Mouse (Mus musculus) NIH3T3 (cell line): ENCODE measurements around the gene Ube4b.
A peak's percentile ranks its signal among the peaks of the same experiment; 100 is the strongest.

ENCODE experiments used
- DNase-seq: peaks from one replicate; pipeline ENCODE4 v3.0.0-alpha.2; 2012; ENCODE audit warnings: low read depth

The Ube4b gene

DNA sequence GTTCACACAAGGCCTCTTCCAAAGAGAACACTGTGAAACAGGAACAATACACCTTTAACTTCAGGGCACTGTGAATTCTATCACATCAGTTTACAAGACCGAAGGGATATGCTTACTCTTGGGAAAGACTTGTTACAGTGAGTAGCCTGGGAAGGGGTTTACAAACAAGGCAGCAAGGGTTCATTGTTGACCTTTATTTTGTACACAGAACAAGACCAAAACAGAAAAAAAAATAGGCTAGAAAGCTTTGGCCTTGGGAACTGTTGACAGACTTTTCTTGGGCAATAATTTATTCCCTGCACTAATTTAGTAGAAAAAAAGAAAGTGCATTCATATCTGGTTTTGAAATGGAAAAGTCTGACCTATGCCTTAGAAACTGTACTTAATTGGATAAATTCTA is 122.1 kb downstream of the Ube4b start:
- DNase-seq, result no peak

DNA sequence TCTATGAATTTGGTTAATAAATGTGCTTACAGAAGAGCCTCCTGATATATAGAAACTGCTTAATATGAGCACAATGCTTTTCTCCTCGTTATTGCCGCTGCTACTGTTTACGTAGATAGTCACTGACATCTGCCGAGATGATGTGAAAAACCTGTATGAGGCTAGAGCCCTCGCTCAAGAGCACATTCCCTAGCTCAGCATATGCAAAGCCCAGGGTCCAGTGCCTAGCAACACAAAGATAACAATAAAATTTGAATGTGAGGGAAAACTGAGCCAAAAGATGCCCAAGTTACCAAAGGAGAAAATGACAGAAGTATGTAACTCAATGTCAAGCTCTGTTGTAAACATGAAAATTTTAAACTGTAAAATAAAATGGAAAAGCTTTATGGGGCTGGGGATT is 123.0 kb downstream of the Ube4b start:
- no peak for DNase-seq

DNA sequence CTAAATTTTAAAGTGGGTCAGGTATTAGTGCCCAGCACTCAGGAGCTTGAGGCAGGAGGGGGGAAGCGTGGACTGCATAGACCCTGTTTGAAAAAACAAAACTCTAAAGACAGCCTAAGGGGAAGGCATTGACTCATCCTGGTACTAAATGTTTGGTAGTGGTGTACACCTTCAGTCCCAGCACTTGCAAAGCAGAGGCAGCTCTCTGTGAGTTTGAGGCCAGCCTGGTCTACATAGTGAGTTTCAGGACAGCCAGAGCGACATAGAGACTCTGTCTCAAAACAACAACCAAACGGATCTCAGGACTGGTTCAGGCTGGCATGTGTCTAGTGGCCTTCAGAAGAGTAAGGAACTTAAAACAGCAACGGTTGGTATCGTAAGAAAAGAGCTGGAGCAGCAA is 123.8 kb downstream of the Ube4b start:
- no peak for DNase-seq

DNA sequence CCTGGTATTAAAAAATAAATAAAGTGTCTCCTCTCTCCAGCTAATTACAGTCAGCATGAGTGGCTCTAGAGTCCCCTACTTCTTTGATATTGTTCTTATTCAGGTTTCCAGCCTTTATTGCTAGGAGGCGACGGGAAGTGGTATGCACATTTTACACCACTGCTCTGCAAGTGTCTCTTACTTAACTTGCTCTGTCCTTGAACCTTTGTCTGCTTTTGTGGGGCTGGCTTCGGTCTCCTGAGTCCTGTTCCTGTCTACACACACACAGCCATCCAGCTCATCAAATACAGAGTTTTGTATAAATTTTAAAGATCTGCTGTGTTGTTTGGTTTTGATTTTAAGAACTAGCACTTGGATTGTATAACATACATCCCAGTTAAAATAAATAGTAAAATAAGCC is 124.4 kb downstream of the Ube4b start:
- DNase-seq, result no peak

DNA sequence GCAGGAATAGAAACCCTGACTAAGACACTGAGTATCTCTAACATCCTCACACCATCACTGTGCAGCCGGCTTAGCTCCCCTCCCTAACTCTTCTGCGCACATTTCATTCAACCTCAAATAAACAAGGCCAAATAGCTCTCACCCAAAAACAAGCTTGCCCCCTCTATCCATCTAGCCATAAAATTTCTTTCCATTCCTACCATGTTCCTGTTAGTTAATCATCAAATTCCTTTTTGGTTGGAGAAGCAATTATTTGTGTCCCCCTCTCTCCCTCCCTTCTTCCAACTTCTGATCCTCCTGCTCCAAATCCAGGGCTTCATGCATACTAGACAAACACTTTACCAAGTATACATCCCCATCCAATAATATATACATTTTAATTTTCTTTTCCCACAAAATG is 130.0 kb downstream of the Ube4b start:
- DNase-seq, result no peak

DNA sequence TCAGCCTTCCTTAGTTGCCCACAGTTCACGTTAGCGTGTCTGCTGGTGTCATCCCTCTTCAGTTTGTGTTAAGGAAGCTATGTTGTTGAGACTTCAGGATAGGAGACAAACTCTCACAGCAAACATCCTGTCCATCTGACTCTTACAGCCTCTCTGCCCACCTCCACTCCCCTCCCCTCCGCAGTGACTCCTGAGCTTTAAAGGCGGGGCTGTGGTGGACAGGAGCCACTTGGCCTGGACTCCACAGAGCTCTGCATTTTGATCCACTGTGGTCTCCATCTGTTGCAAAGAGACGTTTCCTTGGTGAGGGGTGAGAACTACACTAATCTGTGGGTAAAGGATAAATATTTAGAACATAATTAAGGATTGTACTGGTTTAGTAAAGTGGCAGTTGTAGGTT is 133.6 kb downstream of the Ube4b start:
- peak; percentile 11 for DNase-seq

DNA sequence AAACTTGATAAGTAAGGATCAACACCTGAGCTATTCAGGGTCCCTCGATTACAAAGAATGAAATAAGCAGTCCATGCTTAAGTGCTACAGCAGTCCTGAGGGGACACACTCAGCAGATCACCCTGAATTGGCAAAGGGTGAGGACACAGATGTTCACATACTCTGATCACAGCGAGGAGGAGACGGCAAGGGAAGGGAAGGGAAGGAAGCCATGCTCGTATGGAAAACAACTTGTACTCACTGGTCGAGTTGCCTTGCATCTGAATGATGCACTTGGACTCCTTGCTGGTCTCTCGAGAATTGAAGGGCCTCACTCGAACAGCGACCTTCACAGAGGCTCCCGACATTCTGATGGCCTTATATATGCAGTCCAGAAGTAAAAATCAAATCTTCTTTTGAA is 135.5 kb downstream of the Ube4b start:
- no peak for DNase-seq

DNA sequence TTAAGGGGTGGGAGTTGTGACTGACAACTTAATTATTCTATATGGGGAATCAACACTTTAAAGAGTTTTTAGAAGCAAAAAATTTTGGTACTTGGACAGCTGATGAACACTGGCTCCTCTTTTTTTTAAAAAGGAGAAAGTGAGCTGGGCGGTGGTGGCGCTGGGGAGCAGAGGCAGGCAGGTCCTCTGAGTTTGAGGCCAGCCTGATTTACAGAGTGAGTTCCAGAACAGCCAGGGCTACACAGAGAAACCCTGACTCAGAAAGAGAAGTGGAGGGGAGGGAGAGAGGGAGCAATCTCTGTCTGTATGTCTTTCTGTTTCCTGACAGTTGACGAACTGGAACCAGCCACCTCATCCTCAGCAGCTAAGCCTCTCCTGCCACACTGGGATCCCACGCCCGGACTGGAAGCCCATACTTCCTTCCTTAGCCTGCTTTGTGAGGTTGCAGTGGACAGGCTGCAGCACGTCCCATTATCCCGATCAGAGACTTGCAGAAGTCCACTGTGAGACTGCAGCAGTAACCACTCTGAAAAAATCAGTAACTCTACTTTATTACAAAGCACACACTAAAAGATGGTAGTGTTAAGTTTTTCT is 136.3 kb downstream of the Ube4b start:
- no peak for DNase-seq

DNA sequence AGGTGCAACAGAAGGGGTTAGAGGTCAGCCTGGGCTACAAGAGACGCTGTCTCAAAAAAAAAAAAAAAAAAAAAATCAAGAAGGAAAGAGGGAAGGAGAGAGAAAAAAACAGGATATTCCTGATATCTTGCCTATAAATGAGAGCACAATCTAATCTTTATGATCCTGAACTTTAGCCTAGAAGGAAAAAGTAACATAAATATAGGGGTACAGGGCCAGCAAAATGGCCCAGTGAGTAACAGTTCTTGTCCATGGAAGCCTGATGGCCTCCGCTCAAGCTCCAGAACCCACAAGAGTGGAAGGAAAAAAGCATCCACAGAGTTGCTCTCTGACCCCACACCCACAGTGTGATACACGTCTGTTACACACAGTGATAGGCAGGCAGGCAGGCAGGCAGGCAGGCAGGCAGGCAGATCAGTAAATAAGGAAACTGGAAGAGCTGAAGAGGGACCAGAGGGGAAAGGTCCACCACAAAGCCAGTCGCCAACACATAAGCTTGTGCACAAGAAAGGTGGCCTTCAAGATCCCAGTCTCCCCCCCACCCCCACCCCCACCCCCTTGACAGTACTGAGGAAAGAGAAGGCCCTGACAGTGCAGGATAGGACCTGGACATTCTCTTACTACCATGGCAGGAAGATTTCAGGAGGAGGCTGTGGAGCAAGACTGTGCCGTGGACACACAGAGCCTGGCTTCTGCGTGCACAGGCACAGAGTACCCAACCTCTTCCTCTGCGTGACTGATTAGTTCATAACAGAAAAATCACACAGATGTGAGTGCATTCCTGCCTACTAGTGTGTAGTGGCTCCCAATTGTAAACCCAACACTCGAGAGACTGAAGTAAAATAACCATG is 140.0 kb downstream of the Ube4b start:
- no peak for DNase-seq

DNA sequence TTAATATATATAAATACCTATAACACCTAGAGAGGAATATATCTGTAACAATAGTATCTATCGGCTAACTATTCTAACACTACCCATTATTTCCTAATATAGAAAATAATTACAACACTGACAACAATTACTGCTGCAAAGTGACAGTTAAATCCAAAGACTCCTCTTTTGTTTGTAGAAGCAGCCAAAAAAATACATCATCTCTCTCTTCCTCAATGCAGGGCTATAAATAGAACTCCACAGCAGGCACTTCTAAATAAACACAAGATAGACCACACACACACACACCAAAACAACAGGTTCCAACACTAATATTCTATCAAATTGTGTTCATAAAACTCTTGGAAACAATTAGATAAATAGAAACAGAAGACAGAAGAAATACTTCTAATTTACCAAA is 140.9 kb downstream of the Ube4b start:
- no peak for DNase-seq

DNA sequence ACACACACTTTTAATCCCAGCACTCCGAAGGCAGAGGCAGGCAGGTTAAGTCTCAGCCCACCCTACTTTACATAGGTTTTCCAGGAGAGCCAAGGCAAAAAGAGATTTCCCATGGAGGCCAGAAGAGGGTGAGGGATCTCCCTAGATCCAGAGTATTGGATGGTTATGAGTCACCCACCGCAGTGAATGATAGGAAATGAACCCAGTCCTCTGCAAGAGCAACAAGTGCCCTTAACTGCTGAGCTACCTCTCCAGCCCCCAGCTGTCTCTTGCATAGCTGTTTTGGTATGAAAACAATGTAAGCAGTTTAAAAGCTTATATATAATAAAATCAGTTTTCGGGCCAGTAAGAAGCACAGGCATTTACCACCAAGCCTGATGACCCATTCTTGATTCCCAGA is 143.5 kb downstream of the Ube4b start:
- peak; percentile 55 for DNase-seq

DNA sequence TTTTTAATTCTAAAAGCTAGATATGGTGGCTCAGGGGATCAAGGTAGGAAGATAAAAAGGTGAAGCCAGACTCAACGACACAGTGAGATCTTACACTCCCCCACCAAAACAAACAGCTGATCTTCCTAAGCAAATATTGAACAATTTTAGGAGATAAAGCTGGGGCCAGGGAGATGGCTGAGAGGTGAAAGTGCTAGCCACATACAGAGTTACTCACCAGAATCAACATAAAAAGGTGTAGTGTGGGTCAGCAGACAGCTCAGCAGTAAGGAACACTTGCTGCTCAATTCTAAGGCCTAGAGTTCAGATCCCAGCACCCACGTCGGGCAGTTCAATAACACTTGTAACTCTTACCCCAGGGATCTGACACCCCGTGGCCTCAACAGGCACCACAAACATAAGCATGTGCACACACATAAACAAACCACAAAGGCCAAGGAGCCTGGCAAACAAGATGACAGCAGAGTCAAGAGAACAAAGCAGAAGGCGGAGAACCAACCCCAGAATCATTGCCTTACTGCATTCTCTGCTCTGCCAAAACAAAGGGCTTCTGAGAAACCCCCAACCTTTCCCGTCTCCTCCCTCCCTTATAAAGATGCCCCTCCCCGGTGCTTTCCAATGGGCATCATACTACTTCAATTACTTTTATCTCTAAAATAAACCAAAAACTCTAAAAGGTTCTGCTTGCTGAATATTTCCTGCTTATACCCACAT is 144.4 kb downstream of the Ube4b start:
- no peak for DNase-seq
